Mouse (Mus musculus): ENCODE measurements around the gene C2cd4c.

C2cd4c gene

DNA sequence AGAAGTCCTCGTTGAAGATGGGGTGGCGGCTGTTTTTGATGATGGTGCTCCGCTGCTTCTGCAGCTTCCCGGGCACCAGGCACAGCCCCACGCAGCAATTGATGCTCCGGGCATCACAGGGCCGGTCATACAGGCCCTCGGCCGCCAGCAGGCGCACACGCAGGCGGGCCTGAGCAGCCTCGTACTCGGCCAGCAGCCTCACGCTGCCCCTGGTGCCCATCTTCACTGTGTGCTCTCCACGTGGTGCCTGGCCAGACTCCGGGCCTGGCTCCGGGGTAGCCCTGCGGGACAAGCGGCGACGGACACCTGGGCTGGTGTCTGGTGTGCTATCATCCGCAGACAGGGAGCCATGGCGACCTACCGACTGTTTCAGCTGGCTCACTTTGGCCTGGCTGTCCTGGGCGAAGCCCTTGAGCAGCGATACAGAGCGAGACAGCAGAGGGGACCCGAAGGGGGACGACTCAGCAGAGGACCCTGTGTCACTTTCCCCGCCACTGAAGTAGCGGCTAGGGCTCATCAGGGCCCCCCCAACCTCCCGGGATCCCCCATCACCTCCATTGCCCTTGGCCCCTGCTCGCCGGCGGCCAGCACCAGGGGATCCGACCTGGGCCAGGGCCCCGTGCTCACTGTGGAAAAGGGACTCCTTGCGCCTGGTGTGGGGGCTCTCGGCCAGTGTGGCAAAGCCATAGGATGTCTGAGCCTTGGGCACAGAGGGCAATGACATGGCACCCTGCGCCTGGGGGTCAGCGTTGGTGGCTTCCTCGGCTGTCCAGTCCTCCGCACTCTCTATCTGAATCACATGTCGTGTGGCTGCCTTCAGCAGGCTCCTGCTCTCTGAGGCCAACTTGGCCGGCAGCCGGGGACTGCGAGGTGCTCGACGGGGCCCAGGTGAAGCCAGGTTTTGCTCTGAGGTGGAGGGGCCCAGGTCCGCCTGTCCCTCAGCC is 1.4 kb downstream of the C2cd4c start:
- DNase-seq (ENCODE audit: extremely low spot score, low read depth, low spot score): no peak

DNA sequence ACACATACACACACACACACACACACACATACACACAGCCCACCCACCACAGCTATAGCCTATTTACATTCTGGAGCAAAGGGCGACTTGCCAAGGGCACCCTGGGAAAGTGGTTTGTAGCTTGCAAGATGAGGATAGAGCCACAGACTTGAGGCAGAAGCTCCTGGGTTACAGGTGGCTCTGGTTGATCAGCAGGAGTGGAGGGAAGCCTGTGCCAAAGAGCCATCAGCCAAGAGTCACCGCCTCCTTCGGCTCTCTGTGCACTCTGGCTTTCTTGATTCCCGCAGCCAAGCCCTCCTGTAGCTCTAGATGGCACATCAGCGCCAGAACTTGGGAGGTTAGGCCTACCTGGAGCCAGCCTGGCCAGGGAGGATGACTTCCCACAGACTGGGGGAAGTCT is 2.5 kb downstream of the C2cd4c start:
- DNase-seq (ENCODE audit: extremely low spot score, low read depth, low spot score): no peak

DNA sequence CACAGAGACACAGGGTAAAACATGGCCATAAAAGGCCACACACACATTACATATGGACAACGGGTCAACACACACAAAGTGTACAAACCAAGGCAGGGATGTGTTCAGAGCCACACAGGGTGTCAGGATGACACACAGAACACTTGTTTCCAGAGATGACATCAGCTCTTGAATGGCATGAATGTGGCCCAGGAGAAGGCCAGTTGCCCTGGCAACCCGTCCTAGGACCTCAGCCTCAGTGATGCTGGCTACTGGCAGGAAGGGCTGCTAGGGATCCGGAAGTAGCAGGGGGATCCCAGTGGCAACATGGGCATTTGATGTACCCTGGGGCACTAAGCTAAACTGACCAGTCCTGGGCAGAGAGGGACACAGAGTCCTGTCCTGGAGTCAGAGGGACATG is 4.5 kb downstream of the C2cd4c start:
- no peak for DNase-seq (ENCODE audit: extremely low spot score, low read depth, low spot score)

DNA sequence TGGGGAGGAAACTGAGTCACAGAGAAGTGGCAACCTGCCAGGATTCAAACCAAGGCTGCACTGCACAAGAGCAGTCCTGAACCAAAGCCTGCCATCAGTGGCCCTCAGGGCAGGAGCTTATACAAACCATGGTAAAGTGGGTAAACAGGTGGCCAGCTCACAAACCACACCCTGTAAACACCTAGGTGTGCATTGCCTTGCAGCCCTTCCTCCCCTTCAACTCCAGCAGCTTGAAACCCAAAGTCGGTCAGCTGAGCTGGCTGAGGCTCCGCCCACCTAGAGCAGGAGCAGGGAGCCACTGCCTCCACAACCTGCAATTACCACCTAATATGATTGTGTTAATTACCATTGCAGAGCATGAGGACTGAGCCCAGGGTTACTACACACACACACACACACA is 5.9 kb downstream of the C2cd4c start:
- no peak for DNase-seq (ENCODE audit: extremely low spot score, low read depth, low spot score)

DNA sequence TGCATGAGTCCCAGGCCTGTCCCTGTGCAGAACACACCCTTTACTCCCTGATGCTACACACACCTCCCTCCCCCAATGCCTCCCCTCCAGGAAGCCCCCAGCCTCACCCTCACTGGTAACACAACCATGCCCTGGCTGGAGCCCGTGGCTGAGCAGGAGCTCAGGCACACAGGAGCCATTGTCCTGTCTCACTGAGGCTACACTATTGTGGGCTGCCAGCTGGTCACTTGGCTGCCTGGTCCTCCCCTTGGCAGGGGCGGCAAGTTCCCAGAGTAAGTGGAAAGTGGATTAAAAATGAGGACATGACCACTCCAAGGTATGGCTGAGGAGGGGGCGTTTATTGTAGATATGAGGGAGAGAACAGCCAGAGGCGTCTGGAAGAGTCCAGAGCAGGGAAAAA is 7.3 kb downstream of the C2cd4c start:
- no peak for DNase-seq (ENCODE audit: extremely low spot score, low read depth, low spot score)

DNA sequence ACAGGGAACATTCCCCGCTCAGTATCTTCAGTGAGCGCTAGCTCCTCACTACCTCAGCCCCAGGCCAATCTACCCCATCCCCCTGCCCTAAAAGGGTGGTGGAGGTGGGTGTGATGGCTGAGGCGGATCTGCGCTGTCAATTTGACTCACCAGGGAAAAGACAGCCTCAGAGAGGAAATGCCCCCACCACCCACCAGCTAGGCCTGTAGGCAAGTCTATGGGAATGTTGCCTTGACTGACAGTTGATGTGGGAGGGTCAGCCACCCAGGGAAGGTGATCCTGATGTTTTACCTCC is 15.9 kb downstream of the C2cd4c start:
- no peak for DNase-seq (ENCODE audit: extremely low spot score, low read depth, low spot score)

GRCm38 (mm10) chr10:79597051-79597935 is 16.5 kb downstream of the C2cd4c start:
- DNase-seq (ENCODE audit: extremely low spot score, low read depth, low spot score): no peak

DNA sequence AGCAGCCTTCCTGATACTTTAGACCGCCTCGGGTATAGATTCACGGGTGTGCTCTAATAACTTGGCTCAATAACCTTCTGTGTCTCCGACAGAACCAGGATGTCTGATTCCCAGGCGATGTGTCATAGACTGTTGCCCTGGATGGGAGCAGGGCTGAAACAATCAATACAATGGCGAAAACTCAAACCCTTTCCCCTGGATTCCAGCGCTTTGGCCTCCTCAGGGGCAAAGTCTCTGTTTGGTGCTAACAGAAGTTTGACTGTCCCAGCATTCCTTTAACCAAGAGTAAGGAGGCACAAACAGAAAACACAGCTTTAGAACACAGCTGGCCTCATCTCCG is 18.3 kb downstream of the C2cd4c start:
- DNase-seq (ENCODE audit: extremely low spot score, low read depth, low spot score): no peak

GRCm38 (mm10) chr10:79594872-79595589 is 18.8 kb downstream of the C2cd4c start:
- DNase-seq (ENCODE audit: extremely low spot score, low read depth, low spot score): peak; percentile 52

DNA sequence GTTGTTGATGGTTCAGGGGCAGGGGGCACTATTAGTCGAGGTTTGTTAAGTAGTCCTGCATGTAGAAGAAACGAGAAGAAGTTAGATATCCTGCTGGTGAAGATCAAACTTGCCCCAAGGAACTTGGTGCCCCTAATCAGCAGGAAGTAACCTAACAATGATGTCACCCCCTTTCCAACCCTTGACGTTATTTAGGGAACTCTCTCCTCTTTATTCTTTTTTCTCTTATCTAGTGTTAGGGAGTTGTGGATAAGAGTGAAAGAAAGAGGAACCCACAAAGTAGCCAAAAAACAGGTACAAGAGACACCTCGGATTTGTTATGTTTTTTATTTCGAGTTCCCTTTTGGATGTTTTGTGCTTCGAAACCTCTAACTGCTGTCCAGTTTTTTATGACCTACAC is 19.7 kb downstream of the C2cd4c start:
- no peak for DNase-seq (ENCODE audit: extremely low spot score, low read depth, low spot score)

GRCm38 (mm10) chr10:79590702-79591101 is 23.1 kb downstream of the C2cd4c start:
- no peak for DNase-seq (ENCODE audit: extremely low spot score, low read depth, low spot score)

DNA sequence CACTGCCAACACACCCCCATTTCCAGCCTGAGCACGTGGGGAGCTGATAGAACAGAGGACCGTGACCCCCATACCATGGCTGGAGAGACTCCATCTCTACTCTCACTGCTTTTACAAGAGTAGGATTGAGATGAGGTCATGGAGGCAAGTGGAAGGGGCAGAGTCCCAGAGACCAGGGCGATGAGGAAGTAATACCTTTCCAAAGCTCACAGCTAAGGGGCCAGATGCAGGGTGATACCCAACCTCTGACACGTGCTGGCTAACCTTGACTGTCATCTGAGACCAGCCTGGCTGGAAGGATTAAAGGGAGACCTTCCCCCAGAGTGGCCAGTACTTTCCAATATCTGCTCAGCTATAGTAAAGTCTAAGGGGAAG is 26.1 kb downstream of the C2cd4c start:
- DNase-seq (ENCODE audit: extremely low spot score, low read depth, low spot score): no peak

DNA sequence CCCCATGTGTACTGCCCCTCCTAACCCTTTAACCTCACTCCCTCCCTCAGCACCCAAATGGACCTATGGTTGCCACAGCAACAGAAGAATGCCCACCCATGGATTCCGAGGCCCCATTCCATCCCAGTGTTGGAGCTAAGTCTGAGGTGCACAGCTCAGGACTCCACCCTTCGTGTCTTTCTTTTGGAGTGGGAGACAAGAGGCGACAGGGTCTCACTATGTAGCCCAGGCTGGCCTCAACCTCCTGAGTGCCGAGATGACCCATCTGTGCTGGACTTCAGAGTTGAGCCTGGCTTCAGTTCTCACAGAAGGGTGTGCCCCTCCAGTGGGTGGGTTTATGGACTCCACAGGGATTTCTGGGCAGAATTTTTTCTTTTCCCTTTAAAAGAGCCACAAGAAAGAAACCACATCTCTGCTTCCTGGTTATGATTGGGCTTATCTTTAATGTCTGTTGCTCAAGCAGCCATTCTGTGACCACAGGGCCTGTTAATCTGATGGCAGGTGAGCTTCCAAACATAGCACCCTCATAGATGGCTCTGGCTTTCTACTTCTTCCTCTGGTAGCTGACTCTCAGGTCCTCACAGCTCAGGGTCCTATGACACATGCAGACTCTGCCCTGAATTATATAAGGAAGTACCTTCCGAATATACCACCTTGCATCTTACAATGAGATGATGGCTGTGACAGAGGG is 26.6 kb downstream of the C2cd4c start, which contains the start of gene Theg:
Gene Theg, minus strand, starts transcription at position 271 of the 691 bp plus-strand sequence.
- DNase-seq (ENCODE audit: extremely low spot score, low read depth, low spot score): no peak

GRCm38 (mm10) chr10:79586243-79586642 is 27.6 kb downstream of the C2cd4c start:
- DNase-seq (ENCODE audit: extremely low spot score, low read depth, low spot score): no peak

GRCm38 (mm10) chr10:79585723-79586122 is 28.1 kb downstream of the C2cd4c start:
- DNase-seq (ENCODE audit: extremely low spot score, low read depth, low spot score): no peak

DNA sequence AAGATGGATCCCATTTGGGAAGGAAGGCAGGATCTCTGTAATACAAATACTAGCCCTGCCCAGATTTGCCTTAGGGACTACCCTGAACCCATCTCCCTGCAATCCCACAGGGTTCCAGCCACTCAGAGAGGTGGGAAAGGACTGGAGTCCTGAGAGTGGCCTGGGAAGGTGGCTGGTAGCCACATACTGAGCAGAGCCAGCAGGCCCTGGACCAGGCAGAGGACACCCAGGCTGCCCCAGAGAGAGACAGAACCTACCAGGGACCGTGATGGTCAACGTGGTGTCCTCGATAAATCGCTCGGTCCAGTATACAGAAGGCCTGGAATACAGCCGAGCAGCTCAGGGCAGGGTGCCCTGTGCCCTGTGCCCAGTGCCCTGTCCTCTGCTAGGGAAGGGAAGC is 28.7 kb downstream of the C2cd4c start:
- DNase-seq (ENCODE audit: extremely low spot score, low read depth, low spot score): no peak

GRCm38 (mm10) chr10:79584426-79584825 is 29.4 kb downstream of the C2cd4c start:
- DNase-seq (ENCODE audit: extremely low spot score, low read depth, low spot score): no peak

GRCm38 (mm10) chr10:79584021-79584420 is 29.8 kb downstream of the C2cd4c start:
- DNase-seq (ENCODE audit: extremely low spot score, low read depth, low spot score): no peak

DNA sequence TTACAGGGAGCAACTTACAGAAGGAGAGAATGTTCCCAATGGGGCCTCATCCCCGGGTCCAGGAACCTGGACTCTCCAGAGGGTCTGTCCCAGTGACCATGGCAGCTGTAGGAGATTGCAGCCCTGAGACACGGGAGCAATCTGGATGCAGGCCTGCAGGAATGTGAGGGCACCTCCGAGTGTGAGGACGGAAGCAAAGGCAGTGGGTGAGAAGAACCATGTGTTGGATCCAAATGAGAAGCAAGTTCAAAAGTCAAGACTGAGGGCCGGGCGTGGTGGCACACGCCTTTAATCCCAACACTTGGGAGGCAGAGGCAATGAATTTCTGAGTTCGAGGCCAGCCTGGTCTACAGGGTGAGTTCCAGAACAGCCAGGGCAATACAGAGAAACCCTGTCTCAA is 32.3 kb downstream of the C2cd4c start:
- no peak for DNase-seq (ENCODE audit: extremely low spot score, low read depth, low spot score)

- peak; percentile 3 for DNase-seq (ENCODE audit: extremely low spot score, low read depth, low spot score)
Measured at GRCm38 (mm10) chr10:79580811-79581210, 33.0 kb downstream of the C2cd4c start.

DNA sequence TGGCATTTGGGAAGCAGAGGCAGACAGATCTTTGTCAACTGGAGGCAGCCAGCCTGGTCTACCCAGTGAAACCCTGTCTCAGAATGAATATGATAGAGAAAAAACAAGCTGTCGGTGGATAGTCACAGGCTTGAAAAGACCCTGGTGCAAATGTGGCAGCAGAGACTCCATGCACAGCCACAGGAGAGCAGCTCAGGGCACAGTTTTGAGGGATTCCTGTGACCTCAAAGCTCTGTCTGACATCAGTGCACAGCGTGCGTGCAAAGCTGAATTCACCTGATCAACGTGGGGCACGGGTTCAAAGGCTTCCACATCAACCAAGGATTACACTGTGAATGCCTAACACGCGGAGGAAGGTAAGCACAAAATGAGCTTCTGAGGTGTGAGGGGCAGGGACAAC is 33.5 kb downstream of the C2cd4c start:
- DNase-seq (ENCODE audit: extremely low spot score, low read depth, low spot score): no peak
